Mouse (Mus musculus) lung, embryonic 15.5 days (tissue): ENCODE results near the gene Glt8d1. TPM values are rescaled to one million over a fixed set of nuclear protein-coding genes. Genes with fewer than 3 reads are reported as not detected.

Experiments
- ATAC-seq: fragments of 200-750 bp; cut with Nextera tagmentation; 2 replicates; pipeline ENCODE4 v1.8.0; 2017; ENCODE audit warnings: moderate number of reproducible peaks, borderline replicate concordance; ENCODE audit not compliant: low FRiP score, low TSS enrichment; ENCODE audit errors: extremely low read depth
- H3K27ac ChIP-seq: fragments of 300-500 bp; sonication (generic); 2 replicates; pipeline ENCODE4 v1.5.1; 2015; ENCODE audit warnings: moderate library complexity, mild to moderate bottlenecking, inconsistent platforms
- H3K27me3 ChIP-seq: fragments of 300-500 bp; sonication (generic); 2 replicates; pipeline ENCODE4 v1.6.1; 2015; ENCODE audit warnings: inconsistent platforms
- H3K36me3 ChIP-seq: fragments of 300-500 bp; sonication (generic); 2 replicates; pipeline ENCODE4 v1.6.1; 2015; ENCODE audit warnings: inconsistent platforms
- H3K4me1 ChIP-seq: fragments of 300-500 bp; sonication (generic); 2 replicates; pipeline ENCODE4 v1.6.1; 2015; ENCODE audit warnings: inconsistent platforms
- H3K4me2 ChIP-seq: fragments of 300-500 bp; sonication (generic); 2 replicates; pipeline ENCODE4 v1.6.1; 2015; ENCODE audit warnings: inconsistent platforms, mild to moderate bottlenecking, moderate library complexity
- H3K4me3 ChIP-seq: fragments of 300-500 bp; sonication (generic); 2 replicates; pipeline ENCODE4 v1.5.1; 2015; ENCODE audit warnings: mild to moderate bottlenecking, inconsistent platforms
- H3K9ac ChIP-seq: fragments of 300-500 bp; sonication (generic); 2 replicates; pipeline ENCODE4 v1.6.1; 2015; ENCODE audit warnings: inconsistent platforms
- H3K9me3 ChIP-seq: fragments of 300-500 bp; sonication (generic); 2 replicates; pipeline ENCODE4 v1.6.1; 2016; ENCODE audit warnings: inconsistent platforms
- WGBS: fragments of 180-500 bp; shearing (Covaris S2); methylation state at CpG from one replicate; pipeline ENCODE4 v1.1.7; 2015; 5-methylcytosine and 5-hydroxymethylcytosine counted together
- polyA plus RNA-seq: library from polyadenylated mRNA; unstranded; fragments of >200 nt; fragmentation: Nextera tagmentation; extraction: Ambion mirVana; gene quantifications from 2 replicates; pipeline ENCODE4 v1.2.1, GENCODE M21; 2015

Glt8d1 gene
- polyA plus RNA-seq: 67.0 and 70.1 TPM in 2 replicates

DNA sequence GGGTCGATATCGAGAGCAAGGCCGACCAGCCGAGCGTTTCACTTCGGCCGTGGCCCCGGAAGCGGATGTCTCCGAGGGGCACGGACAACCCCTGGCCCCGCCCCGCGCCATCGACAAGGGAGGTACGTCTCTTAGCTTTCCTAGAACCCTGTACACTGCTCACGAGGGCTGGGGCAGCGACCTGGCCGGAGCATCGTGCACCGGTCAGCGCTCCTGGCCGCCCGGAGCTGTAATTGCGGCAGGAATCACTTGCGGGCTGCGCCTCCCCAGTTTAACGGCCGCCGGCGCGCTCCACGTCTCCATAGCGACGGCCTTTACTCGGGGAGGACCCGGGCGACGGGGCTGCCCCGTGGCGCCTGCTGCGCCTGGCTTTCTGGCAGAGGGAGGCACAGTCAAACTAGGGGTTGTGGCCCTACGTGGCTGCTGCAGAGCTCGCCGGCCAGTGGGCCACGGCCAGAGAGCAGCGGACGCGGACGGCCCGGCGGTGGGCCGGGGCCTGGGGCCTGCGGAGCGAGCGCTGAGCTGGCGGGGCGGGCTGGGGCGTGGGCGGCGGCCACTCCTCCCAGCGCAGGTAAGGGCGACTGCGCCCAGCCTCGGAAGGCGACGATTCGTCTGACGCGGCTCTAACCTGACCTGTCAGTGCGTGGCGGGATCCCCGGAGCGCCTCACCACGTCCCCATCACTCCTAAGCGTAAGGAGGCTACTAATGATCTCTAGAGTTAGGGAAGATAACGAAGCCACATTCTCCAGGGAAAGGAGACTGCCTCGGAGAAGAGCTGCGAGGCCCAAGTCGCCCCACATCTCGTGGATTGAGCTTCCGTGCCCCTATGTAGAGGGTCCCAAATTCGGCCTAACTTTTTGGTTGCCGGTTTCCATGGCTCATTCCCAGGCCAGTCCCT lies at the start of gene Glt8d1, which contains the start of gene Spcs1:
Gene Glt8d1, plus strand, starts transcription at position 94 of the 899 bp plus-strand sequence.
Gene Spcs1, minus strand, starts transcription at position 366 of the 899 bp plus-strand sequence.
- Histone ChIP-seq H3K27ac (peak within 1 kb of the TSS; percentile 94), H3K27me3 (no peaks in the 10 kb centered on the region), H3K4me3 (peak within 1 kb of the TSS; percentile 93), H3K9me3 (no peaks in the 10 kb centered on the region), H3K9ac (peak within 1 kb of the TSS; percentile 85), H3K36me3 (peaks cover 14% of the 10 kb centered on the region; the same call in 1 of the 2 replicates), H3K4me2 (peak within 1 kb of the TSS; percentile 83), H3K4me1 (peaks cover 17% of the 10 kb centered on the region)
- under 1% methylated on average over 84 of the region's 84 CpGs for WGBS
- peak; percentile 92 for ATAC-seq

- WGBS: 77% methylated on average over 2 of the region's 2 CpGs
- Histone ChIP-seq H3K4me2 (no peak overlapping the region), H3K9me3 (no peaks in the 10 kb centered on the region), H3K4me1 (no peaks in the 10 kb centered on the region), H3K4me3 (no peak overlapping the region), H3K9ac (no peak overlapping the region), H3K36me3 (no peaks in the 10 kb centered on the region; the same call in 1 of the 2 replicates), H3K27me3 (no peaks in the 10 kb centered on the region), H3K27ac (no peak overlapping the region)
- no peak for ATAC-seq
Observed at GRCm38 (mm10) chr14:30958517-30958916, 42.7 kb upstream of the Glt8d1 start.

GRCm38 (mm10) chr14:30959031-30959430 lies 42.2 kb upstream of the Glt8d1 start:
- H3K4me2 ChIP-seq: no peak overlapping the region
- WGBS: 84% methylated on average over 4 of the region's 4 CpGs
- no peak overlapping the region for H3K27ac ChIP-seq
- no peak overlapping the region for H3K9ac ChIP-seq
- H3K4me1 ChIP-seq: no peaks in the 10 kb centered on the region
- H3K27me3 ChIP-seq: no peaks in the 10 kb centered on the region
- H3K9me3 ChIP-seq: no peaks in the 10 kb centered on the region
- ATAC-seq: no peak
- H3K36me3 ChIP-seq: no peaks in the 10 kb centered on the region; the same call in 1 of the 2 replicates
- H3K4me3 ChIP-seq: no peak overlapping the region

DNA sequence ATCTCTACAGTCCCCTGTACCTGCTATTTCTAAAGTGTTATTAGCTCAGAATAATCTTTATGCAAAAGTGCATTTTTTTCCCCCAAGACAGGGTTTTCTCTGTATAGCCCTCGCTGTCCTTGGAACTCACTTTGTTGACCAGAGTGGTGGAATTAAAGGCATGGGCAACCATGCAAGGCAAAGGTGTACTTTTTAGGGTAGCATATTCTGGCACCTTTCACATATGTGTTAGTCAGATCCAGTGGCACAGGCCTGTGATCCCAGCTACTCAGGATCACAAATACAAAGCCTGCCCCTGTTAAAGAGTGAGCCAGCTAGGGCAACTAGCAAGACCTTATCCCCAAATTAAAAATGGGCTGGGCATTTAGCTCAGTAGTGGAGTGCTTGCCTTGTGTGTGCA lies 40.8 kb upstream of the Glt8d1 start:
- no peaks in the 10 kb centered on the region for H3K9me3 ChIP-seq
- no peaks in the 10 kb centered on the region; the same call in 1 of the 2 replicates for H3K36me3 ChIP-seq
- ATAC-seq: no peak
- H3K27ac ChIP-seq: no peak overlapping the region
- no peak overlapping the region for H3K9ac ChIP-seq
- 89% methylated on average over 1 of the region's 1 CpGs for WGBS
- no peak overlapping the region for H3K4me3 ChIP-seq
- no peaks in the 10 kb centered on the region for H3K27me3 ChIP-seq
- H3K4me1 ChIP-seq: no peaks in the 10 kb centered on the region
- no peak overlapping the region for H3K4me2 ChIP-seq

DNA sequence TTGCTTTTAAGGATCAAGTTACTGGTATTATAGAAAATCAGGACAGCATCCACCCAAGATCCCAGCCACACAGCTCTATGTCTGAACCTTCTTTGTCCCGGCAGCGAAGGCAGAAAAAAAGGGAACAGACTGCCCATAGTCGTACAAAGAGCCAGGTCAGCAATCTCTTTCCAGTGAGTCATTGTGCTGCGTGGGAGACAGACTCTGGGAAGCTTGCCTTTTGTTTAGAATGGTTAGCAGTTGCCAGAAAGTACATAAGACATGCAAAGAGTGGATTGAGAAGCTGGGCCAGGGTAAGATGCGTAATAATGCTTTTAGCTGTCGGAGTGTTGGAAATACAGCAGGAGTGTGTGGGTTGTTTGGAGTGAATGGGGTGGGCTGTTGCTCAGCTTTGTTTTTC lies 27.0 kb upstream of the Glt8d1 start:
- Histone ChIP-seq H3K9ac (no peak overlapping the region), H3K27ac (no peak overlapping the region), H3K9me3 (no peaks in the 10 kb centered on the region), H3K4me3 (no peak overlapping the region), H3K4me2 (no peak overlapping the region), H3K27me3 (no peaks in the 10 kb centered on the region), H3K4me1 (no peaks in the 10 kb centered on the region), H3K36me3 (peaks cover 2% of the 10 kb centered on the region; the same call in 1 of the 2 replicates)
- WGBS: 66% methylated on average over 6 of the region's 6 CpGs
- no peak for ATAC-seq

DNA sequence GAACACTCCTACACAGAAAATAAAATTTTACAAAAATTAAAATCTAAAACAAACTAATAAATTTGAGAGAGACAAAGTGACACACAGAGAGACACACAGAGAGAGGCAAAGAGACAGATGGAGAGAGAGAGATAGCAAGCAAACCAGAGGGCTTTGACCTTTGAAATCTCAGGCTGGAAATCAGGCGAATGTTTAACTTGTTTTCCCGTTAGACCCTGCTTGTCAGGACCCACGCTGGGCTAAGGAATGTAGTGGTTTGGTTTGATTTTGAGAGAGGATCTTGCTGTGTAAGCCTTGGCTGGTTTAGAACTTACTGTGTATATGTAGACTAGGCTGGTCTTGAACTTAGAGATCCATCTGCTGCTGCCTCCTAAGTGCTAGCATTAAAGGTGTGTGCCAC lies 25.0 kb upstream of the Glt8d1 start:
- no peaks in the 10 kb centered on the region for H3K9me3 ChIP-seq
- H3K36me3 ChIP-seq: peaks cover 2% of the 10 kb centered on the region; the same call in 1 of the 2 replicates

DNA sequence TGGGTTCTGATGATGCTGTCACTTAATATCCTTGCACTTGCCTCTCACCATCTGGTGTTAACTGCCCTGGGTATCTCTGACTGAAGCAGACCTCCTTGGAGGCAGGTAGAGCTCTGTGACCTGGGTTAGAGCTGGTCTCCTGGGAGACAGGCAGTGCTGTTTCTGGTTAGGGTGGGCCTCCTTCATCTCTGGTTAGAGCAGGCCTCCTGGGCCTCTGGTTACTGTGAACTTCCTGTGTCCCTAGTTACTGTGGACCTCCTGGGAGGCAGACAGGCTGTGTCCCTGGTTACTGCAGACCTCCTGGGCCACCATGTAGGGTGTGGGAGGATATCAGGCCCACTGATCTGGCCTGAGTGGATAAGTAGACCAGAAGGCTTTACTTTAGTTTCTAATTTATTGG lies 4.8 kb upstream of the Glt8d1 start:
- Histone ChIP-seq H3K9ac (no peak overlapping the region), H3K4me2 (no peak overlapping the region), H3K9me3 (no peaks in the 10 kb centered on the region), H3K27me3 (no peaks in the 10 kb centered on the region), H3K27ac (no peak overlapping the region), H3K4me1 (peaks cover 9% of the 10 kb centered on the region), H3K36me3 (peaks cover 14% of the 10 kb centered on the region; the same call in 1 of the 2 replicates), H3K4me3 (no peak overlapping the region)
- ATAC-seq: no peak

More for the DNA sequence above, 25.0 kb upstream of the Glt8d1 start:
- Histone ChIP-seq H3K4me3 (no peak overlapping the region), H3K9ac (no peak overlapping the region), H3K4me1 (no peaks in the 10 kb centered on the region), H3K27me3 (no peaks in the 10 kb centered on the region), H3K4me2 (no peak overlapping the region), H3K27ac (no peak overlapping the region)
- no peak for ATAC-seq
- WGBS: 67% methylated on average over 3 of the region's 3 CpGs

GRCm38 (mm10) chr14:31000356-31000755 lies 844 bp upstream of the Glt8d1 start:
- Histone ChIP-seq H3K27me3 (no peaks in the 10 kb centered on the region), H3K27ac (no peak overlapping the region), H3K36me3 (peaks cover 14% of the 10 kb centered on the region; the same call in 1 of the 2 replicates), H3K9me3 (no peaks in the 10 kb centered on the region), H3K4me2 (peak overlapping the region; percentile 83), H3K4me1 (peaks cover 17% of the 10 kb centered on the region), H3K4me3 (peak overlapping the region; percentile 93), H3K9ac (peak overlapping the region; percentile 85)
- 50% methylated on average over 10 of the region's 10 CpGs for WGBS
- ATAC-seq: no peak

DNA sequence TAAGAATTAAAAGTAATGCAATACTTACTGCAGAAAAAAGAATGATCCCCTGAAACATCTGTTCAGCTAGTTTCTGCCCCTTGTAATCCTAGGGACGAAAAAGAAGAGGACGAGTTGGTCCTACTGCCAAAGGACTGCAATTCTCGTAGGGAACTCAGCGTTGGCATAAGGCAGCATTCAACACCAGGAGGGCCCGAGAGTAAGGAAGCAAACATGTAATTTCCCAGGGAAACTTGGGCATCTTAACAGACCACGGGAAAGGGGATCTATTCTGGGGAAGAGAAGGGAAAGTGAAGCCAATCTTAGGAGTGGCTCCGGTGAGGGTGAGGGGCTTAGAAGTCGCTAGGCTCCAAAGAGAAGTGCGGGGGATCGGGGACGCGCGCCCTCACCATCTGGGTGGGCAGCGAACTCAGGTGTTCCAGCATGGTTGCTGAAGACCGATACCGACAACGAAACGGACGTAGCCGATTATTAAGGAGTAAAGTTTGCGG lies 339 bp upstream of the Glt8d1 start:
- H3K36me3 ChIP-seq: peaks cover 14% of the 10 kb centered on the region; the same call in 1 of the 2 replicates
- no peaks in the 10 kb centered on the region for H3K9me3 ChIP-seq
- H3K4me3 ChIP-seq: peak overlapping the region; percentile 93
- peak overlapping the region; percentile 85 for H3K9ac ChIP-seq
- peak overlapping the region; percentile 83 for H3K4me2 ChIP-seq
- no peaks in the 10 kb centered on the region for H3K27me3 ChIP-seq
- peak overlapping the region; percentile 94 for H3K27ac ChIP-seq
- ATAC-seq: peak; percentile 17
- H3K4me1 ChIP-seq: peaks cover 17% of the 10 kb centered on the region
- 0% methylated on average over 21 of the region's 21 CpGs for WGBS

- Histone ChIP-seq H3K4me3 (no peak overlapping the region), H3K36me3 (peaks cover 21% of the 10 kb centered on the region), H3K9ac (no peak overlapping the region), H3K27me3 (no peaks in the 10 kb centered on the region), H3K27ac (no peak overlapping the region), H3K9me3 (no peaks in the 10 kb centered on the region), H3K4me2 (no peak overlapping the region), H3K4me1 (peaks cover 17% of the 10 kb centered on the region)
- 70% methylated on average over 2 of the region's 2 CpGs for WGBS
- no peak for ATAC-seq
Observed at GRCm38 (mm10) chr14:31004527-31004926, 3.3 kb downstream of the Glt8d1 start.

DNA sequence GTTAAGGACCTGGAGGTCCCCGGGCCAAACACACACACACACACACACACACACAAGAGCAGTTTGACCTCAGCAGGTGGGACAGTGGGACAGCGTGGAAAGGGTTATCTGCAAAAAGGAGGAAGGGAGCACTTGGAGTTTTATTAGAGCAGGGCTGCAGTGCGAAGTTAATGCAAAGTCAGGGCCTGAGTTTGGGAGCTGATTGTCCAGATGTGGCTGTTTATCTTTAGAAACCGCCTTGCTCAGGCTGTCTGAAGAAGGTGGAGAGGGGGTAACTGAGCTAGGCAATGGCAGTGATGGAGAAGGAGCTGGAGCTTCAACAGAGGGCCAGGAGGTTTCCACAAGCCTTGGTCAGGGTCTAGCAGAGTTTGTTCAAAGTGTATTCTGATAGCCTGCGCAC lies 5.6 kb downstream of the Glt8d1 start:
- Histone ChIP-seq H3K27ac (no peak overlapping the region), H3K9me3 (no peaks in the 10 kb centered on the region), H3K27me3 (no peaks in the 10 kb centered on the region), H3K4me3 (no peak overlapping the region), H3K4me2 (no peak overlapping the region), H3K9ac (no peak overlapping the region), H3K36me3 (peaks cover 44% of the 10 kb centered on the region), H3K4me1 (peaks cover 8% of the 10 kb centered on the region)
- ATAC-seq: no peak
- WGBS: 73% methylated on average over 5 of the region's 5 CpGs

DNA sequence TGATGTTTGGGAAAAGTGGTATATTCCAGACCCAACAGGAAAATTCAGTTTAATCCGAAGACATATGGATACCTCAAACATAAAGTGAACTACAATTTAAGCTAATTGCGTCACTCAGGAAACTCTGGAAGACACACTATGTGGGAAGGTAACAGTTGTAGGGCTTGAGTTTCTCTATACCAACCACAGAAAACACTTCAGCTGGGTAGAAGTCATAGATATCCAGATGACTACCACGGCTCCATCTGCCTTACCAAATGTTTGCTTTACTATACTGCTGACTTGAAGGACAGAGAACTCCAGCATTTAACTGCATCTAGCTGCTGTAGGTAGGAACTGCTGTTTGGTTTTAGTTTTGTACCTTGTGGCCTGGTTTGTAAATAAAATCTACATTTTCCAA lies 10.4 kb downstream of the Glt8d1 start:
- Histone ChIP-seq H3K9me3 (no peaks in the 10 kb centered on the region), H3K27me3 (no peaks in the 10 kb centered on the region), H3K36me3 (peaks cover 91% of the 10 kb centered on the region), H3K4me1 (no peaks in the 10 kb centered on the region), H3K9ac (no peak overlapping the region), H3K4me3 (no peak overlapping the region), H3K27ac (no peak overlapping the region), H3K4me2 (no peak overlapping the region)
- 91% methylated on average over 3 of the region's 3 CpGs for WGBS
- ATAC-seq: no peak
